Mouse (Mus musculus) heart, postnatal 25 days (tissue): ENCODE data around the gene Arl8a. TPM values are rescaled to one million over a fixed set of nuclear protein-coding genes. Genes with fewer than 3 reads are reported as not detected.
A peak's percentile ranks its signal among the peaks of the same experiment; 100 is the strongest.

ENCODE experiments used
- DNase-seq: peaks from one replicate; pipeline ENCODE4 v3.0.0; 2022; ENCODE audit warnings: low spot score
- intact Hi-C: fragments of 180-260 bp; cut with DNase I; formaldehyde crosslinking; loops from one replicate; pipeline ENCODE4 v1.15.1; 2025
- total RNA-seq, 2 experiments: library from RNA; stranded (reverse); gene quantifications; 2 replicates each; pipeline ENCODE4 v1.2.3; 2021

Gene Arl8a
- total RNA-seq, 2 experiments from 2014 or later, result 17.9 to 20.3 TPM

GRCm38 (mm10) chr1:135132473-135132872 is 14.2 kb upstream of the Arl8a start, which contains the start of gene Ptpn7:
Ptpn7 (plus strand) TSS chr1:135132700.
- intact Hi-C loops, result no loop called here
- peak; percentile 46 for DNase-seq

DNA sequence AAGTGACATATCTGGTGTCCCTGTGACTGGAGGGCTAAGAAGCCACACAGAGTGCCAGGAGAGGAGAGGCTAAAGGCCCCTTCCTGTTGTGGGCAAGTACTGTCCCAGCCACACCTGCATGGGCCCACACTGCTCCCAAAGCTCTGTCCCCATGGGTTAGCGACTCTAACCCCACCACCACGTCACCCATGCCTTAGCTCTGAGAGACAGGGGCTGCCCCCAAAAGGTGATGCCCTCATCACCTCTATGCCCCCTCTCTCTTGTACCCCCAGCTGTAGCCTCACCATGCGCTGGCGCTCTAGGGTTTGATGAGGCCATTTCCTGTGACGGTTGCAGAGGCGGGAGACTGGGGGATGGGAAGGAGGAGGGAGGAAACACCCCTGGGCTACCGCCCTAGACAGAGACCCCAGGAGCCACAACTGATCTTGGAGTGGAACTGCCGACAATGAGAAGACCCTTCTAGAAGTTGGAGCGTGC is 13.7 kb upstream of the Arl8a start:
- intact Hi-C loops, result no loop called here

GRCm38 (mm10) chr1:135133678-135134435 is 12.8 kb upstream of the Arl8a start:
- DNase-seq, result no peak
- intact Hi-C loops, result loop anchor here (1.0 kb wide), 1 partner anchor 25 kb away; no protein-coding TSS in a partner anchor

More for the DNA sequence above, 13.7 kb upstream of the Arl8a start:
- DNase-seq, result no peak

GRCm38 (mm10) chr1:135135111-135135787 is 11.4 kb upstream of the Arl8a start:
- intact Hi-C loops, result no loop called here
- no peak for DNase-seq

GRCm38 (mm10) chr1:135136500-135136899 is 10.1 kb upstream of the Arl8a start:
- intact Hi-C loops, result no loop called here
- no peak for DNase-seq

DNA sequence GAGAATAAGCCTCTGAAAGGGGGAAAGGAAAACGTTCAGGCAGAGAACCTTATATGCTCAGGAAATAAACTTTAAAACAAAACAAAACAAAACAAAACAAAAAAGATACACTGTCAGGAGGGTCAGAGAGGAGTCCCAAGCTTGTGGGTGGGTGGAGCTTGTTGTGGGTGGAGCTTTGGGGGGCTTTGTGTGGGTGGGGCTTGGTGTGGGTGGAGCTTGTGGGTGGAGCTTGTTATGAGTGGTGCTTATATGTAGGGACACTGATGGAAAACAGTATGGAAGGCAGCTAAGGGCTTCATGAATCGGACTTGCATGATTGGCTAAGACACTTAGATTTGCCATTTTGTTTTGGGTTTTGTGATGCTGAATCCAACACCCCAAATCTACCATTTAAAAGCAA is 6.7 kb upstream of the Arl8a start:
- intact Hi-C loops, result no loop called here
- no peak for DNase-seq

DNA sequence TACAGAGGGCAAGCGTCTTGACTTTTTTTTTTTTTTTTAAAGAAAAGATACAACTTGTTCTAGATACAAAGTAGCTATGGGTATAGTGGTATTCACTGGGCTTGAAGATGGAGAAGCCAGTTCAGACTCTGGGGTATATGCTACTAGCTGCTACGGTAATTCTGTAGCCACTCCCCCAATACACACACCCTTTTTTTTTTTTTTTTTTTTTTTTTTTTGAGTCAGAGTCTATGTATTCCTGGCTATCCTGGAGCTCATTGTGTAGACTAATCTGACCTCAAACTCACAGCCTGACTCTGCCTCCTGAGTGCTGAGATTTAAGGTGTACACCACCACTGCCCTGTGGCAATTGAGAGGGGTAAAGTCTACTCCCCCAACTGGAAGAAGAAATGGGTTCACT is 4.2 kb upstream of the Arl8a start:
- intact Hi-C loops, result no loop called here
- no peak for DNase-seq

- DNase-seq, result no peak
- intact Hi-C loops, result no loop called here
These were observed 2.7 kb upstream of the Arl8a start for GRCm38 (mm10) chr1:135143940-135144339.

- intact Hi-C loops, result no loop called here
- DNase-seq, result peak; percentile 81
These were observed 500 bp downstream of the Arl8a start for GRCm38 (mm10) chr1:135146946-135147701.

- DNase-seq, result no peak
- intact Hi-C loops, result no loop called here
These were observed 1.1 kb downstream of the Arl8a start for GRCm38 (mm10) chr1:135147702-135148058.

GRCm38 (mm10) chr1:135148476-135148875 is 1.9 kb downstream of the Arl8a start:
- no peak for DNase-seq
- intact Hi-C loops, result no loop called here

DNA sequence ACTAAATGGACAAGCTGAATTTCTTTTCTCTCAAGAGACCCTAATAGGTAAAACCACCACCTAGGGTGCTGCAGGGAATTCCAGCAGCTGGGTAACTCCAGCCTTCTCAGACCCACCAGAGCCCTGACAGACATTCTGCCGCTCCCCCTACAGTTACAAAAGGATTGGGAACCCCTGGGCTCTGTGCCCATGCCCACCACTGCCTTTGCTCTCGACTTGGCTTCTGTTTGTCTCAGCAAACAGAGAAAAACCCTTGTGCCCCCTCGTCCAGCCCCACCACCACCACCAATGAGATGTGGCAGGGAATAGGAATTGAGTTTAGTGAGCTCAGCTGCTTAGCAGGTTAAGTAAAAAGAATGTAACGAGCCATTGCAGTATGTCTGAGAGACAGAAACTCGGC is 2.4 kb downstream of the Arl8a start:
- DNase-seq, result no peak
- intact Hi-C loops, result no loop called here

DNA sequence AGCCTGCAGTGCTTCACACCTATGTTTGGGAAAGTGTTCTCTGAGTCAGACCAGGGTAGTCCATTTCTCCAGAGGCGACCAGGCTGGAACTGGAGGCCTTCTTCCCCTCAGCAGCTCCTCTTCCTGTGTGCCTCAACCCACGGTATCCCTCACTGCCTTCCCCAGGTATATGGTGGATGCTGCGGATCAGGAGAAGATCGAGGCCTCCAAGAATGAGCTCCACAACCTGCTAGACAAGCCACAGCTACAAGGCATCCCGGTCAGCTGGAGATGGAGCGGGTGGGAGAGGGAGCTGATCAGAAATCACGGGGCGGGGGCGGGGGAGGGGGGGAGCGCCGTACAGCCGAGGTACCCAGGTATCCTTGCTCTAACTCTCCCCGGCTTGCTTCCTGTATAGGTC is 7.4 kb downstream of the Arl8a start:
- intact Hi-C loops, result loop anchor here (2.0 kb wide), 1 partner anchor 215 kb away; no protein-coding TSS in a partner anchor
- no peak for DNase-seq

GRCm38 (mm10) chr1:135154411-135154959 is 7.9 kb downstream of the Arl8a start:
- intact Hi-C loops, result loop anchor here (2.0 kb wide), 1 partner anchor 214 kb away; no protein-coding TSS in a partner anchor
- peak; percentile 65 for DNase-seq

DNA sequence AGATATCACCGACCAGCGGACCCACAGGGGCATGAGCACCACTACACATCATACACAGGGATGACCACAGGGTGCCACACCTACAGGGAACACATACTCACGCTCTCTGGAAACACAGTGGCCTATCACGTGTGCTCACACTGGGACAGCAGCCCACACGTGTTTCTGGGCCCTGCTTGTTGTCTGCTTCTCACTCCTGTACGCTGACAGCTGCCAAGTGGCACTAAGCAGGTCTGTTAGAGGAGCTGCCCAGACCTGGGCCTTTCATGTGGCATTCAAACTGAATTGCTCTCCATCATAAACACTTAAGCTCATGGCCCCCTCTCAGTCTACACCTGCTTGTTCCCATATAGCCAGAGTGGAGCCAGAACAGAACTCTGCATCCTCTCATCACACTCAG is 9.7 kb downstream of the Arl8a start:
- intact Hi-C loops, result no loop called here
- no peak for DNase-seq

GRCm38 (mm10) chr1:135158633-135159032 is 12.0 kb downstream of the Arl8a start:
- no peak for DNase-seq
- intact Hi-C loops, result no loop called here

DNA sequence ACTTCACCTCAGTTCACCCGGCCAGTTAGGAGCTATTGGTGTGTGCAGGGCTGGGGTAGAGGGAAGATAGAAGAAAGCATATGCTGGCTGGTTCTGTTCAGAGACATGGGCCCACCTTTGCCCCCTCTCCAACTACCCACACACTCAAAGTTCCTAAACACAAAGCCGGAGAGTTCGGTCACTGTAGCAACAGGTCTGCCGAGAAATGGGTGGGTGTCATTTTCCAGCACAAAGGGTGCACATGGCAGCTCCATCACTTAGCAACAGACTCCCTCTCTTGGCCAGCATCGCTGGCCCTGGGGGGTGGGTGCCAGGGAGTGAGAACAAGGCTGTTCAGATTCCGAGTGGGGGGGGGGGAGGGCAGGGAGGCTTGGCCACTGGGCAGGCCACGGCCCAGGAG is 12.4 kb downstream of the Arl8a start:
- no peak for DNase-seq
- intact Hi-C loops, result no loop called here

GRCm38 (mm10) chr1:135159556-135160123 is 13.0 kb downstream of the Arl8a start:
- intact Hi-C loops, result no loop called here
- no peak for DNase-seq

DNA sequence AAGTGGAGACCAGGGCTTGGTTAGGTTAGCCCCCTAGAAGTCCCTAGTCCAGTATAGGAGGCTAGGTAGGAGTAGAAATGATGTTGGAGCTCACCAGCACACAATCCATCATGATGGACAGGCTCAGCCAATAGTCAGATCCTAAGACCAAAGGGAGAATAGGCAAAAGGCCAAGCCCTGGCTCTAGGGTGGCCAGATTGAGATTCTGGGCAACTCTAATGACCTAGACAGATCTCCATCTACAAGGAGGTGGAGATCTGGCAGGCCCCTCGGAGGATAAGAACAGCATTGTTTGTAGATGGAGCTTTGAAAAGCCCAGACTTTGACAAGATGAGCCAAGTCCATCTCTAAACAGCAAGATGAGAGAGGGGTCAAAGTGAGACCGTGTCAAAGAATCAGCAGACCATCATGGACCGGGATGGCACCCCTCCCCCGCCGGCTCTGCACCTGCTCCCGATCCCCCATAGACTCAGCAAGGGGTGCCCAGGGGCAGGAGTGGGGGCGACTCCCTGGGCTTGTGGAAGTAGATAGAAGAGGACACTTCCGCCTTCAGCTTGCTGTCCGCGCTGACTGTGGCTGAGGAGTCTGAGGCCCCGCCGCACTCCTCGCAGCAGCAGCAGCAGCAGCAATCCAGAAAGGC is 13.9 kb downstream of the Arl8a start:
- no peak for DNase-seq
- intact Hi-C loops, result no loop called here
